Mouse (Mus musculus): Measurements from ENCODE around the gene Rbfox1.

- TF ChIP-seq POLR2A (IDR thresholded peaks at IDR 0.05; ENCODE audit: insufficient read depth, low read depth, low read length) (no peak), EP300 (IDR thresholded peaks at IDR 0.05; ENCODE audit: insufficient read depth, low read depth, low read length) (no peak), CTCF (IDR thresholded peaks at IDR 0.05) (no peak)
These were observed 1101.3 kb downstream of the Rbfox1 start for GRCm38 (mm10) chr16:6986494-6986893.
